Mouse (Mus musculus): ENCODE results near the gene Klf16. TPM values are rescaled to one million over a fixed set of nuclear protein-coding genes. Genes with fewer than 3 reads are reported as not detected.
"Not testable (repeated sequence)": the region's sequence is repeated elsewhere in the genome, so short reads cannot be mapped to it uniquely, and the experiment has no call there.

Gene Klf16
- polyA plus RNA-seq, 1 experiment, result 7.7 TPM

GRCm38 (mm10) chr10:80611024-80611423, 33.9 kb upstream of the Klf16 start:
- TF ChIP-seq CTCF (IDR thresholded peaks at IDR 0.05; ENCODE audit: control insufficient read depth, insufficient read depth, insufficient replicate concordance, low read depth, low read length), result peak; percentile 59; the same call in 1 of the 2 replicates
- TF ChIP-seq POLR2A (IDR thresholded peaks at IDR 0.05; ENCODE audit: control insufficient read depth, low read depth, low read length), result no peak
- no peaks in the 10 kb centered on the region; the same call in 1 of the 2 replicates for H3K36me3 ChIP-seq (ENCODE audit: control insufficient read depth, insufficient read depth, low read length)
- H3K27ac ChIP-seq (ENCODE audit: control insufficient read depth, insufficient read depth, low read depth, low read length), result no peak overlapping the region
- H3K4me3 ChIP-seq (ENCODE audit: control insufficient read depth, low read depth, low read length), result no peak overlapping the region
- H3K27me3 ChIP-seq (ENCODE audit: control insufficient read depth, insufficient read depth, low read length), result no peaks in the 10 kb centered on the region
- H3K4me1 ChIP-seq (ENCODE audit: control insufficient read depth, insufficient read depth, low read length), result no peaks in the 10 kb centered on the region

GRCm38 (mm10) chr10:80610116-80610785, 33.1 kb upstream of the Klf16 start:
- TF ChIP-seq POLR2A (IDR thresholded peaks at IDR 0.05; ENCODE audit: control insufficient read depth, low read depth, low read length), result no peak
- no peaks in the 10 kb centered on the region for H3K4me1 ChIP-seq (ENCODE audit: control insufficient read depth, insufficient read depth, low read length)
- no peaks in the 10 kb centered on the region for H3K27me3 ChIP-seq (ENCODE audit: control insufficient read depth, insufficient read depth, low read length)
- no peaks in the 10 kb centered on the region; the same call in 1 of the 2 replicates for H3K36me3 ChIP-seq (ENCODE audit: control insufficient read depth, insufficient read depth, low read length)
- no peak overlapping the region for H3K27ac ChIP-seq (ENCODE audit: control insufficient read depth, insufficient read depth, low read depth, low read length)
- no peak overlapping the region for H3K4me3 ChIP-seq (ENCODE audit: control insufficient read depth, low read depth, low read length)

DNA sequence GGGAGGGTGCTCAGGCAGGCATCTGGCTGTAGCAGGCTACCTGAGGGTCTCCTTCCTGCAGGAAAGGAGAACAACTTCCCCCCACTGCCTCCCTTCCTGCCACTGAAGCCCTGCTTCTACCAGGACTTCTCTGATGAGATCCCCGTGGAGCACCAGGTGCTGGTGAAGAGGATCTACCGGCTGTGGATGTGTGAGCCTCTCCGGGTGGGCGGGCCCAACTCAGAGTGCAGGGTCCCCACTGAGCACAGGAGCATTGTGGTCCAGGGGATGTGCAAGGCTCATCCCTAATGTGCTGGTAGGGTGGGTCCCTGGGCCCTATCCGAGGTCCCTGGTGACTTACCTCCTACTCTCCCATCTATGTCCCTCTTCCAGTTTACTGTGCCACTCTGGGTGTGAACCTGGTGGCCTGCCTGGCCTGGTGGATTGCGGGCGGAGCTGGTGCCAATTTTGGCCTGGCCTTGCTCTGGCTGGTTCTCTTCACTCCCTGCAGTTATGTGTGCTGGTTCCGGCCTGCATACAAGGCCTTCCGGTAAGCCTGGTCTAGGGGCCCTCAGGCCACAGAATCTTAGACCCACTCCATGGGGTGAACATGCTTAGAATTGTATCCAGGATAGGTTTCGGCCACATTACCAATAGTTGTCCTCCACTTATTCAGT, 32.3 kb upstream of the Klf16 start:
- H3K4me1 ChIP-seq (ENCODE audit: control insufficient read depth, insufficient read depth, low read length), result peaks cover 2% of the 10 kb centered on the region
- no peak overlapping the region for H3K4me3 ChIP-seq (ENCODE audit: control insufficient read depth, low read depth, low read length)
- no peak overlapping the region for H3K27ac ChIP-seq (ENCODE audit: control insufficient read depth, insufficient read depth, low read depth, low read length)
- no peaks in the 10 kb centered on the region; the same call in 1 of the 2 replicates for H3K36me3 ChIP-seq (ENCODE audit: control insufficient read depth, insufficient read depth, low read length)
- TF ChIP-seq CTCF (IDR thresholded peaks at IDR 0.05; ENCODE audit: control insufficient read depth, insufficient read depth, insufficient replicate concordance, low read depth, low read length), result no peak
- no peak for TF ChIP-seq POLR2A (IDR thresholded peaks at IDR 0.05; ENCODE audit: control insufficient read depth, low read depth, low read length)
- no peaks in the 10 kb centered on the region for H3K27me3 ChIP-seq (ENCODE audit: control insufficient read depth, insufficient read depth, low read length)

DNA sequence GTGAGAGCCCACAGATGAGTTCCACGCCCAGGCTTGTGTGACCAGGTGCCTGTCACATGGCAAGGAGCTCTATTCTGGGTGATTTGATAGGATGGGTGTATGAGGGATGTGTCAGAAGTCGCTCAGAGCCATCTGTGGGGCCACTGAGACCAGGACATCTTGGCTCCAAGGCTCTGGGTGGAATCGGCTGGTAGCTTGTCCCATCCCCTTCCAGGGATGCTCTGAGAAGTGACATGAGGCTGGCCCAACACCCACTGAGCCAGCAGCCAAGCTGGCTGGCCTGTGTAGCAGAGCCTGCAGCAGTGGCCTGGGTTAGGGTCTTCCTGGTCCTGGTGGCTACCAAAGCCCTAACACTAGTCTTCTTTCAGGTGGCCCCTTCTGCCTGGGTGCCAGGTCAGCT, 31.3 kb upstream of the Klf16 start:
- Histone ChIP-seq H3K4me3 (ENCODE audit: control insufficient read depth, low read depth, low read length) (no peak overlapping the region), H3K27ac (ENCODE audit: control insufficient read depth, insufficient read depth, low read depth, low read length) (no peak overlapping the region), H3K4me1 (ENCODE audit: control insufficient read depth, insufficient read depth, low read length) (peaks cover 10% of the 10 kb centered on the region), H3K27me3 (ENCODE audit: control insufficient read depth, insufficient read depth, low read length) (no peaks in the 10 kb centered on the region), H3K36me3 (ENCODE audit: control insufficient read depth, insufficient read depth, low read length) (no peaks in the 10 kb centered on the region; the same call in 1 of the 2 replicates)
- TF ChIP-seq CTCF (IDR thresholded peaks at IDR 0.05; ENCODE audit: control insufficient read depth, insufficient read depth, insufficient replicate concordance, low read depth, low read length), result no peak
- TF ChIP-seq POLR2A (IDR thresholded peaks at IDR 0.05; ENCODE audit: control insufficient read depth, low read depth, low read length), result no peak

- Histone ChIP-seq H3K36me3 (ENCODE audit: control insufficient read depth, insufficient read depth, low read length) (no peaks in the 10 kb centered on the region; the same call in 1 of the 2 replicates), H3K27me3 (ENCODE audit: control insufficient read depth, insufficient read depth, low read length) (no peaks in the 10 kb centered on the region), H3K4me1 (ENCODE audit: control insufficient read depth, insufficient read depth, low read length) (peaks cover 12% of the 10 kb centered on the region), H3K4me3 (ENCODE audit: control insufficient read depth, low read depth, low read length) (no peak overlapping the region), H3K27ac (ENCODE audit: control insufficient read depth, insufficient read depth, low read depth, low read length) (no peak overlapping the region)
- no peak for TF ChIP-seq CTCF (IDR thresholded peaks at IDR 0.05; ENCODE audit: control insufficient read depth, insufficient read depth, insufficient replicate concordance, low read depth, low read length)
- no peak for TF ChIP-seq POLR2A (IDR thresholded peaks at IDR 0.05; ENCODE audit: control insufficient read depth, low read depth, low read length)
These were observed 29.7 kb upstream of the Klf16 start for GRCm38 (mm10) chr10:80606737-80607350.

- no peak overlapping the region for H3K4me3 ChIP-seq (ENCODE audit: control insufficient read depth, low read depth, low read length)
- H3K27ac ChIP-seq (ENCODE audit: control insufficient read depth, insufficient read depth, low read depth, low read length), result no peak overlapping the region
- TF ChIP-seq POLR2A (IDR thresholded peaks at IDR 0.05; ENCODE audit: control insufficient read depth, low read depth, low read length) (no peak), CTCF (IDR thresholded peaks at IDR 0.05; ENCODE audit: control insufficient read depth, insufficient read depth, insufficient replicate concordance, low read depth, low read length) (no peak)
- H3K4me1 ChIP-seq (ENCODE audit: control insufficient read depth, insufficient read depth, low read length), result peaks cover 12% of the 10 kb centered on the region
- H3K36me3 ChIP-seq (ENCODE audit: control insufficient read depth, insufficient read depth, low read length), result no peaks in the 10 kb centered on the region; the same call in 1 of the 2 replicates
- H3K27me3 ChIP-seq (ENCODE audit: control insufficient read depth, insufficient read depth, low read length), result no peaks in the 10 kb centered on the region
These were observed 29.2 kb upstream of the Klf16 start for GRCm38 (mm10) chr10:80606306-80606705.

GRCm38 (mm10) chr10:80605721-80606120, 28.6 kb upstream of the Klf16 start, which contains the start of gene Gm49322:
Gene Gm49322 (plus strand): TSS chr10:80606021.
- not testable (repeated sequence) for H3K27ac ChIP-seq (ENCODE audit: control insufficient read depth, insufficient read depth, low read depth, low read length); H3K36me3 ChIP-seq (ENCODE audit: control insufficient read depth, insufficient read depth, low read length)

More at GRCm38 (mm10) chr10:80605721-80606120, 28.6 kb upstream of the Klf16 start, which contains the start of gene Gm49322:
- H3K4me1 ChIP-seq (ENCODE audit: control insufficient read depth, insufficient read depth, low read length), result peaks cover 12% of the 10 kb centered on the region
- H3K4me3 ChIP-seq (ENCODE audit: control insufficient read depth, low read depth, low read length); H3K27me3 ChIP-seq (ENCODE audit: control insufficient read depth, insufficient read depth, low read length): not testable (repeated sequence)

Measured in testis, adult 2 months (tissue).